Mouse (Mus musculus) thymus, adult 2 months (tissue): ENCODE results near the gene Serpina10. TPM values are rescaled to one million over a fixed set of nuclear protein-coding genes. Genes with fewer than 3 reads are reported as not detected.
"Not testable (repeated sequence)": the region's sequence is repeated elsewhere in the genome, so short reads cannot be mapped to it uniquely, and the experiment has no call there.

Source experiments
- DNase-seq: peaks from one replicate; pipeline ENCODE4 v3.0.0; 2021
- H3K27ac ChIP-seq: fragments of 200-500 bp; 2 replicates; pipeline ENCODE4 v1.5.1; 2012; ENCODE audit warnings: low read length, control low read depth; ENCODE audit not compliant: control insufficient read depth, insufficient read depth
- H3K27me3 ChIP-seq: fragments of 200-500 bp; 2 replicates; pipeline ENCODE4 v1.6.1; 2012; ENCODE audit warnings: mild to moderate bottlenecking, low read length, moderate library complexity, mixed read lengths; ENCODE audit not compliant: control insufficient read depth, insufficient read depth
- H3K36me3 ChIP-seq: fragments of 200-500 bp; 2 replicates; pipeline ENCODE4 v1.6.1; 2012; ENCODE audit warnings: mild to moderate bottlenecking, low read length, moderate library complexity; ENCODE audit not compliant: control insufficient read depth, insufficient read depth
- H3K4me1 ChIP-seq: fragments of 200-500 bp; replicated peaks from 2 replicates; pipeline ENCODE4 v1.6.1; 2012; ENCODE audit warnings: low read length; ENCODE audit not compliant: control insufficient read depth, insufficient read depth
- H3K4me3 ChIP-seq: fragments of 200-500 bp; 2 replicates; pipeline ENCODE4 v1.5.1; 2012; ENCODE audit warnings: mild to moderate bottlenecking, low read length, control low read depth, moderate library complexity; ENCODE audit not compliant: control insufficient read depth, insufficient read depth
- CTCF ChIP-seq: fragments of 200-500 bp; IDR thresholded peaks from 2 replicates; pipeline ENCODE4 v1.5.1; 2012; ENCODE audit warnings: mild to moderate bottlenecking, control low read depth, low read length, moderate library complexity, borderline replicate concordance; ENCODE audit not compliant: control insufficient read depth, poor library complexity, insufficient read depth; ENCODE audit errors: extremely low read depth
- POLR2A ChIP-seq: fragments of 200-500 bp; IDR thresholded peaks from 2 replicates; pipeline ENCODE4 v1.6.1; 2012; ENCODE audit warnings: mild to moderate bottlenecking, low read length, control low read depth, moderate library complexity; ENCODE audit not compliant: control insufficient read depth, poor library complexity, insufficient read depth; ENCODE audit errors: extremely low read depth
- WGBS: fragments of 180-500 bp; shearing (Covaris S2); methylation state at CpG from one replicate; pipeline ENCODE4 v1.1.7; 2018; 5-methylcytosine and 5-hydroxymethylcytosine counted together
- polyA plus RNA-seq: library from polyadenylated mRNA; depleted of rRNA; stranded (reverse); fragments of >200 nt; gene quantifications from 2 replicates; pipeline ENCODE4 v1.2.3, GENCODE M21; 2012

The Serpina10 gene
- polyA plus RNA-seq, 1 experiment: 0.19 TPM

DNA sequence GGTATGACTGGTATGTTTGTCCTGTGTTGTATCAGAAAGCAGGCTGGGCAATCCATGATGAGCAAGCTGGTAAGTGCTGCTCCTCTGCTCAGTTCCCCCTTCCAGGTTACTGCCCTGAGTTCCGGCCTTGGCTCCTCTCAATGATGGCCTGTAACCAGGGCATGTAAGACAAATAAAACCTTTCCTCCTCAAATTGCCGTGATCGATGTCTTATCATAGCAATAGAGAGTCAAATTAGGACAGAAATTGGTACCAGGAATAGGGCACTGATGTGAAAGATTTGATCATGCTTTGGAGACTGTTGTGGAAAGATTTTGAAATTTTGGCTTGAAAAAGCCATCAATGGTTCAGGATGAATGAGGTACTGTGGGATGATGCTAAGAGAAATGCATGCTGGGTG lies 34.0 kb upstream of the Serpina10 start:
- H3K27me3 ChIP-seq: no peaks in the 10 kb centered on the region
- H3K4me3 ChIP-seq: no peak overlapping the region
- WGBS: 98% methylated on average over 3 of the region's 3 CpGs
- no peaks in the 10 kb centered on the region for H3K4me1 ChIP-seq
- TF ChIP-seq POLR2A: no peak
- TF ChIP-seq CTCF: no peak
- H3K36me3 ChIP-seq: no peaks in the 10 kb centered on the region
- no peak for DNase-seq
- H3K27ac ChIP-seq: no peak overlapping the region

DNA sequence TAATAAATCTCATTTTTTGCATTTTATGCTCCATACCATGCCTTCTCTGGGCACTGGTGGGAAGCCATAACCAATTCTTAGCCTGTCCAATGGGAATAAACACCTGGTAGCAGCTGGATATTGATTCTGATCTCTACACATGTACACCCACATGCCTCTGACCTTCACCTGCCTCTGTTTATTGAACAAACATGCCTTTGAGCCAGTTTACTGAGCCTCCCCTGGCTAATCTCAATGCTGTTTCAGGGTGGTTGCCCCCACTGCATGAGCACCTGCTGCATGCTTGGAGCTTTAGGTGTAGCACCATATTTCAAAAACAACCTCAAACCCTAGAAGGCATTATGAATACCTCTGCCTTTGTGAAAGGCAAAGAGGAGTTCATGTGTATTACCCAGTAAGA lies 30.8 kb upstream of the Serpina10 start:
- H3K27ac ChIP-seq, H3K4me1 ChIP-seq: not testable (repeated sequence)

GRCm38 (mm10) chr12:103660076-103660475 lies 28.8 kb upstream of the Serpina10 start:
- DNase-seq: no peak
- no peaks in the 10 kb centered on the region for H3K36me3 ChIP-seq
- 87% methylated on average over 5 of the region's 5 CpGs for WGBS
- no peak overlapping the region for H3K27ac ChIP-seq
- no peaks in the 10 kb centered on the region for H3K27me3 ChIP-seq
- TF ChIP-seq POLR2A (no peak), CTCF (no peak)
- H3K4me3 ChIP-seq: no peak overlapping the region
- H3K4me1 ChIP-seq: no peaks in the 10 kb centered on the region

More for the DNA sequence above, 30.8 kb upstream of the Serpina10 start:
- H3K4me3 ChIP-seq, H3K36me3 ChIP-seq, DNase-seq, H3K27me3 ChIP-seq: not testable (repeated sequence)

GRCm38 (mm10) chr12:103659171-103659570 lies 27.9 kb upstream of the Serpina10 start:
- H3K27me3 ChIP-seq: no peaks in the 10 kb centered on the region
- H3K36me3 ChIP-seq: no peaks in the 10 kb centered on the region
- no peaks in the 10 kb centered on the region for H3K4me1 ChIP-seq
- no peak for TF ChIP-seq CTCF
- TF ChIP-seq POLR2A: no peak
- no peak overlapping the region for H3K27ac ChIP-seq
- DNase-seq: no peak
- 89% methylated on average over 2 of the region's 2 CpGs for WGBS
- no peak overlapping the region for H3K4me3 ChIP-seq

- DNase-seq: no peak
- Histone ChIP-seq H3K27ac (no peak overlapping the region), H3K4me3 (no peak overlapping the region), H3K27me3 (no peaks in the 10 kb centered on the region), H3K36me3 (no peaks in the 10 kb centered on the region), H3K4me1 (no peaks in the 10 kb centered on the region)
- TF ChIP-seq CTCF (no peak), POLR2A (no peak)
- 88% methylated on average over 10 of the region's 10 CpGs for WGBS
Measured at GRCm38 (mm10) chr12:103657991-103658390, 26.7 kb upstream of the Serpina10 start.

GRCm38 (mm10) chr12:103656848-103657626 lies 25.8 kb upstream of the Serpina10 start, which contains the start of gene Serpina6:
TSS of gene Serpina6 (minus strand) at chr12:103657212.
- no peak within 1 kb of the TSS for H3K4me3 ChIP-seq
- H3K27me3 ChIP-seq: no peaks in the 10 kb centered on the region
- DNase-seq: no peak
- WGBS: 87% methylated on average over 9 of the region's 9 CpGs
- H3K27ac ChIP-seq: no peak within 1 kb of the TSS
- TF ChIP-seq POLR2A (no peak), CTCF (no peak)
- no peaks in the 10 kb centered on the region for H3K36me3 ChIP-seq
- H3K4me1 ChIP-seq: no peaks in the 10 kb centered on the region

DNA sequence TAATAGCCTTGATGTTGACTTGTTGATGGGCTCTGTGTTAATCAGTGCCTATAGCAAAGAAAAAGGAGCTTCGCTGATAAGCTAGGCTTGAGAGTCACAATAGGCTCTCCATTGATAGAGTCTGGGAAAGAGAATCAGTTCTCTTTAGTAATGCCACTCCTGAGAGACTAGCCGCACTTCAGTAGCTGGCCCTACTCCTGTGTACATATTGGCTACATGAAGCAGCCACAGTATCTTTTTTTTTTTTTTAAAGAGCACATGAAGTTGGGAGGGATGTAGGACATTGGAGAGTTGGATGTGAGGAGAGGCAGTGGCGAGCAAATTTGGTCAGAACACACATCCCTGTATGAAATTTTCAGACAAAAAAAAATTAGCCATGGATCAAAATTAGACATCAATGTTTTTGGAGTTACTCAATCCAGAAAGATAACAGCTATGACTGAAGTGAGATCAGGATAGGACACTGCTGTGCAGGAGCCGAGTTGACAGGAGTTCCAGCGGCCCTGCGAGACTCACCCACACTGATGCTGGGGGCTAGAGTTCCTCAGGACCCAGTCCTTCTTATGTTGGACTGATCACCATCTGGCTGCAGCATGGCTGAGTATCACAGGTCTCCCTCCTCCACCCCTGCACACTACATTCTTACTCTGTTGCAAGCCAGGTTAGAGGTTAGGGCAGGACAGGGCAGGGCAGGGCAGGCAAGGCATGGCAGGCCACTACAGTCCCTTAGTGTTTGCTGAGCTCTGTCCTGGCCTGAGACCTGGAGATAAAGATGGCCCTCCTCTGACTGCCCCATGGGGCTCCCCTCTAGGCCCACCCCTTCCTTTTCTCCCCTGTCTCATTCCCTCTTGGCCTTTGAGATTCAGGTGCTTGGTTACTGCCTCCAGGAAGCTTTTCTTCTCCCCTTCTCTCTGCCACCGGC lies 24.1 kb upstream of the Serpina10 start:
- H3K27me3 ChIP-seq: no peaks in the 10 kb centered on the region
- no peaks in the 10 kb centered on the region for H3K4me1 ChIP-seq
- H3K27ac ChIP-seq: no peak overlapping the region
- H3K4me3 ChIP-seq: no peak overlapping the region
- no peak for TF ChIP-seq POLR2A
- TF ChIP-seq CTCF: no peak
- DNase-seq: no peak
- WGBS: 90% methylated on average over 7 of the region's 7 CpGs
- H3K36me3 ChIP-seq: no peaks in the 10 kb centered on the region
